29 mouse cellular contexts compared by ENCODE assay signal in genomic region chr1:171116280-171116679, GRCm38 (mm10). TPM values are rescaled to one million over a fixed set of nuclear protein-coding genes. Genes with fewer than 3 reads are reported as not detected.
A peak's percentile ranks its signal among the peaks of the same experiment; 100 is the strongest.
DNase-seq lines count a peak whose midpoint lies in the region; ATAC-seq lines count a peak whose summit lies in the region.
"Had no signal": no experiment of that assay in that cellular context is flagged by ENCODE, and none has a peak within 500 bp of the region (broad histone marks: within the 10 kb centered on the region; RNA-seq: fewer than 3 reads in every experiment).

No protein-coding gene starts in this region.

- H3K4me1 ChIP-seq in liver, embryonic 13.5 days (replicated peaks) = peaks cover 64% of the 10 kb centered on the region
- H3K4me1 ChIP-seq in liver, embryonic 16.5 days (ENCODE audit: control insufficient read depth, low read depth, low read length) = peaks cover 33% of the 10 kb centered on the region
- peaks cover 17% of the 10 kb centered on the region for H3K4me1 ChIP-seq in forebrain, embryonic 10.5 days

- no peaks in the 10 kb centered on the region for H3K27me3 ChIP-seq in liver, embryonic 13.5 days
- H3K27me3 ChIP-seq in liver, embryonic 16.5 days (ENCODE audit: control insufficient read depth, insufficient read depth, low read depth, low read length) = no peaks in the 10 kb centered on the region
- no peaks in the 10 kb centered on the region for H3K27me3 ChIP-seq in forebrain, embryonic 10.5 days (ENCODE audit: poor library complexity, severe bottlenecking)
- H3K27me3 ChIP-seq: CH12.LX; embryonic facial prominence, embryonic 12.5 days; embryonic facial prominence, embryonic 15.5 days; forebrain, embryonic 15.5 days; heart, embryonic 13.5 days had no signal

- H3K4me3 ChIP-seq in liver, embryonic 13.5 days (replicated peaks) = no peak overlapping the region
- H3K4me3 ChIP-seq in liver, embryonic 16.5 days (ENCODE audit: low read depth, low read length) = no peak overlapping the region
- H3K4me3 ChIP-seq in forebrain, embryonic 10.5 days = no peak overlapping the region
- H3K4me3 ChIP-seq: embryonic facial prominence, embryonic 12.5 days; embryonic facial prominence, embryonic 15.5 days; forebrain, embryonic 12.5 days; forebrain, embryonic 15.5 days; heart, embryonic 10.5 days; heart, embryonic 13.5 days had no signal

- no peaks in the 10 kb centered on the region for H3K9me3 ChIP-seq in liver, embryonic 13.5 days (replicated peaks)
- H3K9me3 ChIP-seq in liver, embryonic 16.5 days (replicated peaks; ENCODE audit: control insufficient read depth, low read length) = no peaks in the 10 kb centered on the region
- no peaks in the 10 kb centered on the region for H3K9me3 ChIP-seq in forebrain, embryonic 10.5 days
- H3K9me3 ChIP-seq: embryonic facial prominence, embryonic 12.5 days; embryonic facial prominence, embryonic 15.5 days; forebrain, embryonic 12.5 days; forebrain, embryonic 15.5 days; G1E; heart, embryonic 10.5 days; heart, embryonic 13.5 days had no signal

- 32% methylated on average over 4 of the region's 4 CpGs for WGBS in liver, embryonic 13.5 days (ENCODE audit: insufficient replicate concordance)
- WGBS in liver, embryonic 16.5 days (ENCODE audit: insufficient replicate concordance) = 32% methylated on average over 4 of the region's 4 CpGs
- 75% methylated on average over 4 of the region's 4 CpGs for WGBS in forebrain, embryonic 10.5 days

- peak; percentile 28; the same call in 1 of the 2 replicates for ATAC-seq in liver, embryonic 13.5 days (ENCODE audit: low read depth)
- peak; percentile 27; the same call in 1 of the 2 replicates for ATAC-seq in liver, embryonic 16.5 days (ENCODE audit: low read depth)
- ATAC-seq in cerebellum, adult (ENCODE audit: insufficient number of reproducible peaks, low FRiP score, low TSS enrichment) = no peak
- ATAC-seq: activated CD4-positive, CD25-positive, alpha-beta regulatory T cell, adult 4 months; forebrain, embryonic 15.5 days; hindbrain, postnatal 0 days had no signal

- H3K9ac ChIP-seq in liver, embryonic 13.5 days = no peak overlapping the region; the same call in 1 of the 2 replicates
- no peak overlapping the region for H3K9ac ChIP-seq in liver, embryonic 16.5 days (ENCODE audit: low read depth, low read length)
- H3K9ac ChIP-seq: embryonic facial prominence, embryonic 12.5 days; embryonic facial prominence, embryonic 15.5 days; forebrain, embryonic 12.5 days; forebrain, embryonic 15.5 days; heart, embryonic 13.5 days; hindbrain, embryonic 14.5 days had no signal

- H3K36me3 ChIP-seq in liver, embryonic 13.5 days = no peaks in the 10 kb centered on the region
- H3K36me3 ChIP-seq in liver, embryonic 16.5 days (ENCODE audit: control insufficient read depth, insufficient read depth) = no peaks in the 10 kb centered on the region
- no peaks in the 10 kb centered on the region for H3K36me3 ChIP-seq in forebrain, embryonic 10.5 days (replicated peaks)
- H3K36me3 ChIP-seq: embryonic facial prominence, embryonic 12.5 days; embryonic facial prominence, embryonic 15.5 days; forebrain, embryonic 12.5 days; forebrain, embryonic 15.5 days; G1E; heart, embryonic 10.5 days; heart, embryonic 13.5 days had no signal

- DNase-seq in liver = peak; percentile 45
- DNase-seq in liver, embryonic 13.5 days = no peak
- no peak for DNase-seq in forebrain, embryonic 10.5 days (ENCODE audit: extremely low spot score, low spot score)
- DNase-seq in heart, adult 9 months (ENCODE audit: low spot score in 2 of 2) = no peak
- no peak for DNase-seq in layer of hippocampus, adult 9-10 months (ENCODE audit: low spot score)
- DNase-seq: adrenal gland, postnatal 10 days; adrenal gland, postnatal 36 days; B cell, adult 2 months; cerebellum, adult 11 months; cerebellum, adult 2 months; cerebellum, adult 9-11 months; cerebellum, postnatal 25 days; gastrocnemius, postnatal 25 days; heart, adult 18-20 months; heart, postnatal 14 days; heart, postnatal 4 days had no signal

- H3K27ac ChIP-seq in liver, embryonic 13.5 days = peak overlapping the region; percentile 6; the same call in 1 of the 2 replicates
- peak overlapping the region; percentile 48; the same call in 1 of the 2 replicates for H3K27ac ChIP-seq in liver, embryonic 16.5 days (ENCODE audit: low read length)
- no peak overlapping the region for H3K27ac ChIP-seq in forebrain, embryonic 10.5 days
- H3K27ac ChIP-seq: embryonic facial prominence, embryonic 12.5 days; embryonic facial prominence, embryonic 15.5 days; forebrain, embryonic 12.5 days; forebrain, embryonic 15.5 days; heart, embryonic 10.5 days; heart, embryonic 13.5 days; hindbrain, embryonic 14.5 days; hindbrain, postnatal 0 days had no signal

- H3K4me2 ChIP-seq in liver, embryonic 13.5 days = peak overlapping the region; percentile 0; the same call in 1 of the 2 replicates
- peak overlapping the region; percentile 28 for H3K4me2 ChIP-seq in liver, embryonic 16.5 days (ENCODE audit: low read depth, low read length)
- H3K4me2 ChIP-seq: embryonic facial prominence, embryonic 12.5 days; embryonic facial prominence, embryonic 15.5 days; forebrain, embryonic 12.5 days; forebrain, embryonic 15.5 days; heart, embryonic 13.5 days; hindbrain, embryonic 14.5 days had no signal

RNA-seq across cellular contexts. Expression of gene Cfap126, which starts 2.6 kb away (rescaled TPM):
- polyA plus RNA-seq in liver, embryonic 13.5 days (2015; fragmentation: Nextera tagmentation; extraction: Ambion mirVana) = 1.8 and 2.5 TPM in 2 replicates
- 1.8 and 2.1 TPM in 2 replicates for polyA plus RNA-seq in liver, embryonic 16.5 days (2015; fragmentation: Nextera tagmentation; extraction: Ambion mirVana)
- polyA plus RNA-seq in forebrain, embryonic 10.5 days (2016; fragmentation: Nextera tagmentation; extraction: Ambion mirVana) = 2.2 and 2.8 TPM in 2 replicates

RNA-seq across cellular contexts. Expression of gene Sdhc, which starts 34.1 kb away (rescaled TPM):
- 140 and 164 TPM in 2 replicates for polyA plus RNA-seq in liver, embryonic 13.5 days (2015; fragmentation: Nextera tagmentation; extraction: Ambion mirVana)
- 137 and 164 TPM in 2 replicates for polyA plus RNA-seq in liver, embryonic 16.5 days (2015; fragmentation: Nextera tagmentation; extraction: Ambion mirVana)
- polyA plus RNA-seq in forebrain, embryonic 10.5 days (2016; fragmentation: Nextera tagmentation; extraction: Ambion mirVana) = 266 and 273 TPM in 2 replicates

RNA-seq across cellular contexts. Expression of gene Mpz, which starts 34.2 kb away (rescaled TPM):
- 0.14 TPM in 1 of 2 replicates, not detected in the other for polyA plus RNA-seq in liver, embryonic 13.5 days (2015; fragmentation: Nextera tagmentation; extraction: Ambion mirVana)
- 0.04 TPM in 1 of 2 replicates, not detected in the other for polyA plus RNA-seq in liver, embryonic 16.5 days (2015; fragmentation: Nextera tagmentation; extraction: Ambion mirVana)
- polyA plus RNA-seq in forebrain, embryonic 10.5 days (2016; fragmentation: Nextera tagmentation; extraction: Ambion mirVana) = 0.16 and 0.22 TPM in 2 replicates
- polyA plus RNA-seq: activated CD4-positive, CD25-positive, alpha-beta regulatory T cell, adult 4 months; G1E had no signal

RNA-seq across cellular contexts. Expression of gene Fcgr3, which starts 51.5 kb away (rescaled TPM):
- 17.9 and 23.1 TPM in 2 replicates for polyA plus RNA-seq in liver, embryonic 13.5 days (2015; fragmentation: Nextera tagmentation; extraction: Ambion mirVana)
- polyA plus RNA-seq in liver, embryonic 16.5 days (2015; fragmentation: Nextera tagmentation; extraction: Ambion mirVana) = 28.6 and 30.3 TPM in 2 replicates
- polyA plus RNA-seq in forebrain, embryonic 10.5 days (2016; fragmentation: Nextera tagmentation; extraction: Ambion mirVana) = 3.2 and 4.5 TPM in 2 replicates
